Mouse (Mus musculus) megakaryocyte-erythroid progenitor cell, adult 5-6 weeks (primary cell): ENCODE results near the gene Phrf1. TPM values are rescaled to one million over a fixed set of nuclear protein-coding genes. Genes with fewer than 3 reads are reported as not detected.

Experiments used
- ATAC-seq: replicated peaks from 2 replicates; pipeline ENCODE4 v1.8.0; 2016; ENCODE audit warnings: mild to moderate bottlenecking, inconsistent platforms; ENCODE audit not compliant: severe bottlenecking, poor library complexity, low FRiP score, low TSS enrichment
- total RNA-seq, 2 experiments: library from RNA; stranded (forward) in 1 of 2; stranded (reverse) in 1 of 2; fragments of 200-1000, 215-1000 nt in 1 of 2; fragments of >200 nt in 1 of 2; fragmentation: Nextera tagmentation in 1 of 2; gene quantifications; 2 replicates each; pipeline ENCODE4 v1.2.3; 2014 to 2017

Gene Phrf1
- total RNA-seq, 2 experiments from 2014 or later: 79.3 to 119 TPM

- no peak for ATAC-seq
These were observed 17.9 kb upstream of the Phrf1 start for GRCm38 (mm10) chr7:141210606-141211131.

- no peak for ATAC-seq
These were observed 15.5 kb upstream of the Phrf1 start for GRCm38 (mm10) chr7:141213133-141213532.

- no peak for ATAC-seq
These were observed 14.9 kb upstream of the Phrf1 start, which contains the start of gene Lmntd2 for GRCm38 (mm10) chr7:141213605-141214235. Gene Lmntd2, minus strand, starts transcription at chr7:141214080.

GRCm38 (mm10) chr7:141214310-141214709, 14.3 kb upstream of the Phrf1 start:
- no peak for ATAC-seq

- ATAC-seq: peak; percentile 89
These were observed 13.3 kb upstream of the Phrf1 start, which contains the start of gene Rassf7 for GRCm38 (mm10) chr7:141215101-141215879. Gene Rassf7, plus strand, starts transcription at chr7:141215860.

GRCm38 (mm10) chr7:141215880-141216733, 12.5 kb upstream of the Phrf1 start:
- ATAC-seq: peak; percentile 38

- no peak for ATAC-seq
These were observed 11.7 kb upstream of the Phrf1 start for GRCm38 (mm10) chr7:141216894-141217293.

GRCm38 (mm10) chr7:141217343-141218013, 11.1 kb upstream of the Phrf1 start:
- no peak for ATAC-seq

GRCm38 (mm10) chr7:141218141-141218540, 10.4 kb upstream of the Phrf1 start:
- ATAC-seq: no peak

GRCm38 (mm10) chr7:141218557-141219133, 9.9 kb upstream of the Phrf1 start:
- ATAC-seq: no peak

- ATAC-seq: no peak
These were observed 9.0 kb upstream of the Phrf1 start for GRCm38 (mm10) chr7:141219558-141220099.

- ATAC-seq: no peak
These were observed 8.2 kb upstream of the Phrf1 start for GRCm38 (mm10) chr7:141220377-141220776.

- peak; percentile 95 for ATAC-seq
These were observed 7.1 kb upstream of the Phrf1 start for GRCm38 (mm10) chr7:141221249-141222125.

- no peak for ATAC-seq
These were observed 6.5 kb upstream of the Phrf1 start for GRCm38 (mm10) chr7:141222126-141222467.

GRCm38 (mm10) chr7:141222696-141223215, 5.8 kb upstream of the Phrf1 start:
- ATAC-seq: no peak

- ATAC-seq: no peak
These were observed 2.0 kb upstream of the Phrf1 start for GRCm38 (mm10) chr7:141226535-141226934.

- ATAC-seq: no peak
These were observed 788 bp upstream of the Phrf1 start for GRCm38 (mm10) chr7:141227796-141228195.

GRCm38 (mm10) chr7:141229702-141230101, 1.1 kb downstream of the Phrf1 start:
- ATAC-seq: no peak
